Mouse (Mus musculus) thymus, postnatal 4 days (tissue): ENCODE data around the gene Dennd1b.

ENCODE experiments used
- DNase-seq: peaks from one replicate; pipeline ENCODE4 v3.0.0; 2021

Dennd1b gene

DNA sequence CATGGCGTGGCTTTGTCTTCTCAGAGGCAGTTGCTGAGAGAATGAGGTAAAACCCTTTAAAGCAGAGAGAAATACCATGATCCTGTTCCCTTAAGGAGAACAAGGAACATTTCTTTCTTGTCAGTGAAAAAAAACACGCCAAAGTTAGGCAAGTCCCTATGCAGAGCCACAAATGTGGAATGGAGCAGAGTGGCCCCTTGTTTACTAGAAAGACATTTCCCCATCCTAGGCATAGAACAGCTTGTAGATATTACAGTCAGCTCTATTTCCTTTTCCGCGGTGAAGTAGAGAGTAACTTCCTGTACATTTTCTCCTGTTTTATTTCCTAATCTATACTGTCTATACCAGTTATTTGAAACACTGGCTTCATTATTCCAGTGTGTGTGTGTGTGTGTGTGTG is 243.0 kb downstream of the Dennd1b start:
- no peak for DNase-seq

DNA sequence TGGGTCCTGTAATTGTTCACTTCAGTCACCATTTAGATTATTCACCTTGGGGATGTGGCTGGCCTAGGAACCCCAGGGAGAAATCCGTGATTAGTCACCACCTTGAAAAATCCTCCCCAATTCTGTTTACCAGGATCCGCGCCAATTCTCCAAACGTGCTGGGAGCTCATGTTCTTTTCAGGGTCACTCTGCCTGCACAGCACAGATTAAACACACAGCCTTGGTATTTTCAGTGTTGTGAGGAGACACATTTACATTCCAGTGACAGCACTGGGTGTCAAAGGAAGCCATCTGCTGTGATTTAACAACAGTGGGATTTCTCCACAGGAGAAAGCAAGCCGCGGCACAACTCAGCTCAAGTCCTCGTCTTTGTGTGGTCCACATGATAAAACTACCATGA is 246.6 kb downstream of the Dennd1b start:
- DNase-seq, result no peak

DNA sequence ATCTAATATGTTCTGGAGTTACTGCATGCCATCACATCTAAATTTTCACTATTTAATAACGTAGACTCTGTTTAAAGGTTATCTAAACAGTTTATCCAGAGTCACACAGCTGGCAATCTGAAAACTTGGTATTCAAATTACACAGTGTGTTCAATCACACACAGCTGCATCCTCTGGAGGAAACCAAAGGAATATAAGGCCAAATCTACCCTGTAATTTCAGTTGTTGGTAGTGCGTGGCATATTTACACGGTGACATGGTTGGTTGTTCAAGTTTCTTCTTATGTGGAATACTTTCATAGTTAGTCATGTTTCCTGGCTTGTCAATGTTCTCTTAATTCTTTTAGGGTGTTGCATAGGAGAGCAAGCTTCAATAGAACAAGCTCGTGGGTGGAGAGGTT is 247.3 kb downstream of the Dennd1b start:
- no peak for DNase-seq

DNA sequence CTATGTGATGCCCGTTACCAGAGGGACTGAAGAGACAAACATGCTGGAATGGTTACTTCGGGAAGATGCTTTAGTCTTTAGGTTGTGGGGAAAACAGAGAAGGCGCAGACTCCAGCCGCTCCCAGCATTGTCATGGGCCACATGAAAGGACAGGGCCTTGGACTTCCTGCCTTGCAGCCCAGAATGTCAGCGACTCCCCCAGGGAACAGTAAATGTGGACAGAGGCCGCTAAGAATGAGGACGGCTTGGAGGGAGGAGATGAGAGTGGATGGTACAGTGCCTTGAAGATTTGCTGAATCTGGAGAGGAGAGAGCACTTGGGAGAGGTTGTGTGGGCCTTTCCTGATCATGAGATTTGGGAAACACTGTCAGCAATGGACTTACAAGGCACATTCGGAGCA is 252.1 kb downstream of the Dennd1b start:
- no peak for DNase-seq

DNA sequence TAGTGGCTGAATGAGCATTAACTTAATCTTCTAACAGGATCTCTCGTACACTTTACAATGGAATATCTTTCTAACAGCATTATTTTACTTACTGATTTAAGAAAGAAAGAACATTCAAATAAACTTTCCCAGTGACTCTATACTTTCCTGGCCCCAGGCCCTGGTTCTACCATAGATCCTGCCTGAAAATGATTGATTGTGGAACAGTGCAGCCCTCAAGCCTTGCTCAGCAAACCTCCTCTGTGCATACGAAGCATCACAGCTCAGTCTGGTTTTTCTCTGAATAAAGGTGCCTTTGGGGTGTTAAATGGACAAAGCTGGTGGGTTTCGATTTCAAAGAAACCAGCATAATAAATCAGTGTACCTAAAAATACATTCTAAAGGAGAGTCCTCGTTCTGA is 260.6 kb downstream of the Dennd1b start:
- DNase-seq, result no peak

DNA sequence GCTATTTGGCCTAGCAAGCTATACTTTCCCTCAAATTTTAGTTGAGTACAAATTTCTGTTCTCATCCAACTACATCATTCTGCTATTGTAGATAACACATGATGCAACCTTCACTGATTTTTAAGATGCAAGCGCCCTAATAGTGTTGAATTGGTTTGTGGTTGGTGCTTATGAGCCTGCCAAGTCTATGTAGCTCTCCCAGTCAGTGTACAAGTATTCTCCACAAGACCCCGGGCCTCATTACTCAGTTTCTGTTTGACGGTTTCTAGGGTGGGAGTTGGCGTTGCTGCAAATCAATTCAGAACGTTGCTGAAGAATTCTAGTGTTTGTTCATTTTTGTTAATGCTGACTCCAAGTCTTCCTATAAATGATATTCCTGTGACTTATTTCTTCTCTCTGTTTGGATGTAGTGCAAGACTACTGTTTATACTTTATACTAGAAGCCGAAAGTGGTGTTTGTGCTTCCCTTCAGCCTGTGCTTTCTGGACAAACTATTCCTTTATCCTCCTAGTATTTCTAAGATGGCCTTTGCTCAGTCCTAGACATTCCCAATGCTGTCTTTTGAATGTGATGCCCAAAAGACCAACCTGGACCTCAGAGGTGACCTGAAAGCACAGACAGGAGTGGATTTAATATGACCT is 261.2 kb downstream of the Dennd1b start:
- DNase-seq, result no peak
